Mouse (Mus musculus) stomach, embryonic 14.5 days (tissue): ENCODE results near the gene Elac2. TPM values are rescaled to one million over a fixed set of nuclear protein-coding genes. Genes with fewer than 3 reads are reported as not detected.

Experiments used
- ATAC-seq: fragments of 200-750 bp; cut with Nextera tagmentation; 2 replicates; pipeline ENCODE4 v1.8.0; 2017; ENCODE audit warnings: low read depth, moderate TSS enrichment; ENCODE audit not compliant: insufficient number of reproducible peaks, insufficient read depth, low FRiP score
- H3K27ac ChIP-seq: fragments of 300-500 bp; sonication (generic); 2 replicates; pipeline ENCODE4 v1.5.1; 2014; ENCODE audit warnings: mild to moderate bottlenecking, low read length, moderate library complexity, mixed read lengths
- H3K27me3 ChIP-seq: fragments of 300-500 bp; sonication (generic); 2 replicates; pipeline ENCODE4 v1.6.1; 2014; ENCODE audit warnings: low read length, control low read depth, mixed read lengths; ENCODE audit not compliant: control insufficient read depth, insufficient read depth
- H3K36me3 ChIP-seq: fragments of 300-500 bp; sonication (generic); 2 replicates; pipeline ENCODE4 v1.6.1; 2014; ENCODE audit warnings: mild to moderate bottlenecking, control low read depth, low read length, moderate library complexity, mixed read lengths; ENCODE audit not compliant: control insufficient read depth, insufficient read depth
- H3K4me1 ChIP-seq: fragments of 300-500 bp; sonication (generic); 2 replicates; pipeline ENCODE4 v1.6.1; 2014; ENCODE audit warnings: low read length, control low read depth, mixed read lengths; ENCODE audit not compliant: control insufficient read depth, insufficient read depth
- H3K4me2 ChIP-seq: fragments of 300-500 bp; sonication (generic); replicated peaks from 2 replicates; pipeline ENCODE4 v1.6.1; 2014; ENCODE audit warnings: low read depth, low read length, control low read depth
- H3K4me3 ChIP-seq: fragments of 300-500 bp; sonication (generic); 2 replicates; pipeline ENCODE4 v1.5.1; 2014; ENCODE audit warnings: low read depth, low read length, control low read depth
- H3K9ac ChIP-seq: fragments of 300-500 bp; sonication (generic); replicated peaks from 2 replicates; pipeline ENCODE4 v1.6.1; 2014; ENCODE audit warnings: low read depth, mild to moderate bottlenecking, control low read depth, low read length, moderate library complexity, mixed read lengths
- H3K9me3 ChIP-seq: fragments of 300-500 bp; sonication (generic); 2 replicates; pipeline ENCODE4 v1.6.1; 2016; ENCODE audit warnings: low read depth, low read length, control low read depth; ENCODE audit not compliant: control insufficient read depth
- WGBS: fragments of 180-500 bp; shearing (Covaris S2); extraction: QIAGEN DNeasy Blood & Tissue Kit; methylation state at CpG from one replicate; pipeline ENCODE4 v1.1.7; 2014; 5-methylcytosine and 5-hydroxymethylcytosine counted together
- polyA plus RNA-seq: library from polyadenylated mRNA; unstranded; fragments of >200 nt; fragmentation: Nextera tagmentation; extraction: Ambion mirVana; gene quantifications from 2 replicates; pipeline ENCODE4 v1.2.1, GENCODE M21; 2014

Gene Elac2
- polyA plus RNA-seq, 1 experiment from 2014 or later: 24.2 TPM

- H3K27ac ChIP-seq: no peak overlapping the region; the same call in 1 of the 2 replicates
- no peaks in the 10 kb centered on the region for H3K27me3 ChIP-seq
- ATAC-seq: peak; percentile 65; the same call in 1 of the 2 replicates
- H3K4me3 ChIP-seq: no peak overlapping the region
- WGBS: 3% methylated on average over 3 of the region's 3 CpGs
- no peak overlapping the region for H3K9ac ChIP-seq
- H3K4me1 ChIP-seq: no peaks in the 10 kb centered on the region
- H3K4me2 ChIP-seq: no peak overlapping the region
- H3K36me3 ChIP-seq: no peaks in the 10 kb centered on the region
- no peaks in the 10 kb centered on the region for H3K9me3 ChIP-seq
Measured at GRCm38 (mm10) chr11:64968507-64968906, 10.3 kb upstream of the Elac2 start.

DNA sequence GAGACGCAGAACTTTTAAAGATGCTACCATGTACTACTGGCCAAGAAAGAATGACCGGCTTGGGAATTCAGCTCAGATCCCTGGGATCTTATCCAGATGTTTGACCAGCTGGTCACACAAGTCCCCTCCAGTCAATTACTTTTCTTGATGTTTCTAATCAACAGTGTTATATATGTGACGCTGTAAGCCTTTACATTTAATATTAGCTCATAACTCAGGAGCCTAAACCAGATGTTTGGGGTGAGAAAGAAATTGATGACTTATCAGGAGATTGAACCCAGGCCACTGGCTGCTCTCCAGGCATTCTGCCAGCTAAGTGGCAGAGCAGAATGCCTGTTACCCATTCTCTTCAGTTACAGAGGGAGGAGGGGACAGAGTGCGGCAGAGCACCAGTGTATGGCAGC is 9.9 kb upstream of the Elac2 start:
- no peak overlapping the region for H3K4me2 ChIP-seq
- H3K27ac ChIP-seq: no peak overlapping the region
- no peaks in the 10 kb centered on the region for H3K9me3 ChIP-seq
- no peaks in the 10 kb centered on the region for H3K4me1 ChIP-seq
- H3K36me3 ChIP-seq: no peaks in the 10 kb centered on the region
- H3K4me3 ChIP-seq: no peak overlapping the region
- H3K9ac ChIP-seq: no peak overlapping the region
- 34% methylated on average over 4 of the region's 4 CpGs for WGBS
- ATAC-seq: no peak
- H3K27me3 ChIP-seq: no peaks in the 10 kb centered on the region

- Histone ChIP-seq H3K4me2 (no peak overlapping the region), H3K27ac (no peak overlapping the region), H3K27me3 (no peaks in the 10 kb centered on the region), H3K4me1 (no peaks in the 10 kb centered on the region), H3K9me3 (no peaks in the 10 kb centered on the region), H3K4me3 (no peak overlapping the region), H3K9ac (no peak overlapping the region), H3K36me3 (no peaks in the 10 kb centered on the region)
- 71% methylated on average over 3 of the region's 3 CpGs for WGBS
- ATAC-seq: no peak
Measured at GRCm38 (mm10) chr11:64971471-64971988, 7.3 kb upstream of the Elac2 start.

DNA sequence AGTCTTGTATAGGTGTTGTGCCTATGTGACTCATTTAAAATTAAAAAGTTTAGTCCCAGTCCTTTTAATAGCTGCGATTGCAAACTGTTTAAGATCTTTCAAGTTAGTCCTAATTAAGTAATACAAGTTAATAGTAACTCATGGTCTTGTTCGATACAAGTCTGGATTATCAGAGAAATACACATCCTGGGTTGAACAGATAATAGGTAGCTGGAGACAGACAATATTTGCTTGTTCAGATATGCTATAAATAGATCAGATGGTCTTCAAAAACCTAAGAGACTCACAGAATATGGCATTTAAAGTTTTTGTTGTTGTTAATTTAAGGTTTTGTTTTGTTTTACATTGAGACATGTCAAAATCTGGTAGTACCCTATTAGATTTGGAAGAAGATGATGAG is 6.4 kb upstream of the Elac2 start:
- Histone ChIP-seq H3K9ac (no peak overlapping the region), H3K27ac (no peak overlapping the region), H3K4me3 (no peak overlapping the region), H3K4me1 (no peaks in the 10 kb centered on the region), H3K9me3 (no peaks in the 10 kb centered on the region), H3K27me3 (no peaks in the 10 kb centered on the region), H3K4me2 (no peak overlapping the region), H3K36me3 (no peaks in the 10 kb centered on the region)
- no peak for ATAC-seq
- 68% methylated on average over 2 of the region's 2 CpGs for WGBS

- Histone ChIP-seq H3K4me3 (peak overlapping the region; percentile 95), H3K36me3 (peaks cover 21% of the 10 kb centered on the region; the same call in 1 of the 2 replicates), H3K27ac (no peak overlapping the region), H3K4me1 (peaks cover 8% of the 10 kb centered on the region), H3K4me2 (peak overlapping the region; percentile 60), H3K9ac (peak overlapping the region; percentile 71), H3K27me3 (no peaks in the 10 kb centered on the region), H3K9me3 (no peaks in the 10 kb centered on the region)
- no peak for ATAC-seq
- 11% methylated on average over 9 of the region's 9 CpGs for WGBS
Measured at GRCm38 (mm10) chr11:64979489-64979845, 629 bp downstream of the Elac2 start.

DNA sequence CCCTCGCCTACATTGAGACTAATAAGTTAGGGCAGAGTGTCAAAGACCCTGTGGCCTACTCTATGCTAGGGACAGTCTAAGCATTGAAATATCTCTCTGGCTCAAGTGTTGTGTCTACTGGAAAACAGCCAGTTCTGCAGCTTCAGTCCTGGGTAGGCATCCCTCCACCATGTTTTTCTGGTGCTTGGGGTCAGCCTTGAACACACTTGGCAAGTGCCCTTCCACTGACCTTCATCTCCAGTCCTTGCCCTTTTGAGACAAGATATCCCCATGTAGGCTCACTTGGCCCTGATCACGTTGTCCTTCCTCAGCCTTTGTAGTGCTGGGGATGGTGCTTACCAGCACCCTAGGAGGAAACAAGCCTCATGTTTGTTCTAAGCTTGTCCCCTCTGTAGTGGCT is 9.7 kb downstream of the Elac2 start:
- H3K27me3 ChIP-seq: no peaks in the 10 kb centered on the region
- no peak overlapping the region for H3K4me2 ChIP-seq
- no peaks in the 10 kb centered on the region for H3K4me1 ChIP-seq
- no peaks in the 10 kb centered on the region for H3K9me3 ChIP-seq
- no peak overlapping the region for H3K4me3 ChIP-seq
- no peak for ATAC-seq
- 94% methylated on average over 2 of the region's 2 CpGs for WGBS
- H3K27ac ChIP-seq: no peak overlapping the region
- H3K9ac ChIP-seq: no peak overlapping the region
- peaks cover 56% of the 10 kb centered on the region for H3K36me3 ChIP-seq

GRCm38 (mm10) chr11:64998439-64998838 is 19.6 kb downstream of the Elac2 start:
- H3K4me1 ChIP-seq: no peaks in the 10 kb centered on the region
- no peak overlapping the region for H3K4me3 ChIP-seq
- no peak overlapping the region for H3K9ac ChIP-seq
- H3K27me3 ChIP-seq: no peaks in the 10 kb centered on the region
- H3K9me3 ChIP-seq: no peaks in the 10 kb centered on the region
- ATAC-seq: no peak
- 93% methylated on average over 3 of the region's 3 CpGs for WGBS
- peaks cover 47% of the 10 kb centered on the region for H3K36me3 ChIP-seq
- no peak overlapping the region for H3K4me2 ChIP-seq
- H3K27ac ChIP-seq: no peak overlapping the region

- 79% methylated on average over 5 of the region's 5 CpGs for WGBS
- H3K36me3 ChIP-seq: peaks cover 41% of the 10 kb centered on the region
Measured at GRCm38 (mm10) chr11:64999685-65000084, 20.8 kb downstream of the Elac2 start.

DNA sequence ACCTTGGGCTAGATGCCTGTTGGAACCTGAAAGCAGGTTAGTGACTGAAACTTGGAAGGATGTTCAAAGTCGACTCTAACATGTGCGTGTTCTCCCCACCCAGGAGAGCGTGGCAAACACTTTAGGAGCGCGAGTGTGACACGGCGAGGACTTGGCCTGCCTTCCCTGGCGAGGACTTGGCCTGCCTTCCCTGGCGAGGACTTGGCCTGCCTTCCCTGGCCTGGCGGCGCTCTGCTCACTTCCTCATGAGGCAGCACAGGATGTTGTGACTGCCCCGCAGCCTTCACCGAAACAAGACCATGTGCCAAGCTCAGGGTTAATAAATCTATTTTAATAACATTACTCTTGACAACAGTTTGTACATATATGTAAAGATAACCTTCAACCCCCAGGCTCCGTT is 22.9 kb downstream of the Elac2 start:
- Histone ChIP-seq H3K36me3 (peaks cover 38% of the 10 kb centered on the region), H3K4me3 (no peak overlapping the region), H3K27ac (no peak overlapping the region), H3K4me2 (no peak overlapping the region), H3K9ac (no peak overlapping the region), H3K9me3 (no peaks in the 10 kb centered on the region), H3K4me1 (no peaks in the 10 kb centered on the region), H3K27me3 (no peaks in the 10 kb centered on the region)
- 88% methylated on average over 14 of the region's 14 CpGs for WGBS
- no peak for ATAC-seq

More at GRCm38 (mm10) chr11:64999685-65000084, 20.8 kb downstream of the Elac2 start:
- H3K4me1 ChIP-seq: no peaks in the 10 kb centered on the region
- H3K4me3 ChIP-seq: no peak overlapping the region
- H3K9me3 ChIP-seq: no peaks in the 10 kb centered on the region
- H3K9ac ChIP-seq: no peak overlapping the region
- no peak overlapping the region for H3K27ac ChIP-seq
- no peaks in the 10 kb centered on the region for H3K27me3 ChIP-seq
- no peak overlapping the region for H3K4me2 ChIP-seq
- no peak for ATAC-seq
